Comparison of ENCODE assay signal across 9 mouse cellular contexts in genomic region chr16:24914393-24914751, GRCm38 (mm10).
A peak's percentile ranks its signal among the peaks of the same experiment; 100 is the strongest.
DNase-seq lines count a peak whose midpoint lies in the region; ATAC-seq lines count a peak whose summit lies in the region.
"Had no signal": no experiment of that assay in that cellular context is flagged by ENCODE, and none has a peak within 500 bp of the region (broad histone marks: within the 10 kb centered on the region; RNA-seq: fewer than 3 reads in every experiment).

No protein-coding gene starts in this region.

- peak overlapping the region; percentile 52 for H3K27ac ChIP-seq in stomach, embryonic 16.5 days (ENCODE audit: low read length)
- H3K27ac ChIP-seq: neural tube, embryonic 12.5 days had no signal

- H3K4me1 ChIP-seq in megakaryocyte, embryonic 14.5 days: peaks cover 78% of the 10 kb centered on the region
- peaks cover 15% of the 10 kb centered on the region for H3K4me1 ChIP-seq in stomach, embryonic 16.5 days (ENCODE audit: control insufficient read depth, insufficient read depth, low read length)
- H3K4me1 ChIP-seq: neural tube, embryonic 12.5 days had no signal

- peak overlapping the region; percentile 62 for H3K4me3 ChIP-seq in megakaryocyte, embryonic 14.5 days (replicated peaks)
- no peak overlapping the region for H3K4me3 ChIP-seq in stomach, embryonic 16.5 days (replicated peaks; ENCODE audit: low read length)
- H3K4me3 ChIP-seq: neural tube, embryonic 12.5 days had no signal

- DNase-seq in adrenal gland, adult 2 months: peak; percentile 43
- DNase-seq in adrenal gland, adult 18-20 months (ENCODE audit: low spot score in 2 of 2): no peak
- DNase-seq in heart, adult 18-20 months: peak; percentile 74 to 77
- DNase-seq in kidney, postnatal 25 days: peak; percentile 24 to 66
- no peak for DNase-seq in spleen, postnatal 10 days (ENCODE audit: low spot score in 2 of 2)

- H3K36me3 ChIP-seq in megakaryocyte, embryonic 14.5 days (replicated peaks; ENCODE audit: low read length): no peaks in the 10 kb centered on the region
- H3K36me3 ChIP-seq in stomach, embryonic 16.5 days (ENCODE audit: control insufficient read depth, insufficient read depth, low read length): no peaks in the 10 kb centered on the region
- H3K36me3 ChIP-seq: neural tube, embryonic 12.5 days had no signal

- no peaks in the 10 kb centered on the region for H3K9me3 ChIP-seq in megakaryocyte, embryonic 14.5 days
- no peaks in the 10 kb centered on the region for H3K9me3 ChIP-seq in stomach, embryonic 16.5 days (replicated peaks; ENCODE audit: control insufficient read depth, low read length)
- H3K9me3 ChIP-seq: neural tube, embryonic 12.5 days had no signal

- H3K4me2 ChIP-seq in stomach, embryonic 16.5 days (ENCODE audit: low read depth, low read length): no peak overlapping the region
- H3K4me2 ChIP-seq: neural tube, embryonic 12.5 days had no signal

- no peak overlapping the region for H3K9ac ChIP-seq in stomach, embryonic 16.5 days (ENCODE audit: low read length)
- H3K9ac ChIP-seq: neural tube, embryonic 12.5 days had no signal

- ATAC-seq in megakaryocyte, adult 5-6 weeks (ENCODE audit: poor library complexity, severe bottlenecking): no peak
- ATAC-seq in stomach, embryonic 16.5 days (ENCODE audit: insufficient read depth, low FRiP score): peak; percentile 48; the same call in 1 of the 2 replicates

- H3K27me3 ChIP-seq in megakaryocyte, embryonic 14.5 days (replicated peaks): no peaks in the 10 kb centered on the region
- H3K27me3 ChIP-seq in stomach, embryonic 16.5 days (ENCODE audit: control insufficient read depth, insufficient read depth, low read length): no peaks in the 10 kb centered on the region
- H3K27me3 ChIP-seq: neural tube, embryonic 12.5 days had no signal

- 68% methylated on average over 3 of the region's 3 CpGs for WGBS in stomach, embryonic 16.5 days

Comparison
In these comparisons a context has a peak if more than half of its experiments do, and no peak if none do; other contexts are left out.
1. DNase-seq: peak in adrenal gland, adult 2 months (single experiment), heart, adult 18-20 months (2 of 2) and kidney, postnatal 25 days (2 of 2); none in adrenal gland, adult 18-20 months (0 of 2) and spleen, postnatal 10 days (0 of 2).